Mouse (Mus musculus) spleen, adult 18-20 months (tissue): Measurements from ENCODE around the gene Prelid3b.

Experiments used
- DNase-seq, 2 experiments: peaks; one replicate each; pipeline ENCODE4 v3.0.0; 2022; ENCODE audit warnings: mixed read lengths in 2 of 2

Prelid3b gene

GRCm38 (mm10) chr2:174463370-174463769, 9.5 kb downstream of the Prelid3b start:
- peak; percentile 14 to 20 for DNase-seq

- DNase-seq, result no peak
Observed at GRCm38 (mm10) chr2:174459365-174459764, 13.5 kb downstream of the Prelid3b start.

GRCm38 (mm10) chr2:174453681-174454080, 19.2 kb downstream of the Prelid3b start:
- no peak for DNase-seq

- DNase-seq, result no peak
Observed at GRCm38 (mm10) chr2:174450353-174450752, 22.5 kb downstream of the Prelid3b start, which contains the start of gene Tubb1. Gene Tubb1, plus strand, starts transcription at chr2:174450695.

- no peak for DNase-seq
Observed at GRCm38 (mm10) chr2:174448405-174448804, 24.5 kb downstream of the Prelid3b start.

- no peak for DNase-seq
Observed at GRCm38 (mm10) chr2:174446905-174447304, 26.0 kb downstream of the Prelid3b start.

- no peak for DNase-seq
Observed at GRCm38 (mm10) chr2:174446492-174446891, 26.4 kb downstream of the Prelid3b start.

- DNase-seq, result no peak
Observed at GRCm38 (mm10) chr2:174445018-174445417, 27.9 kb downstream of the Prelid3b start.

- no peak for DNase-seq
Observed at GRCm38 (mm10) chr2:174444359-174444758, 28.5 kb downstream of the Prelid3b start.

GRCm38 (mm10) chr2:174443046-174443445, 29.8 kb downstream of the Prelid3b start:
- DNase-seq, result no peak

GRCm38 (mm10) chr2:174442460-174442859, 30.4 kb downstream of the Prelid3b start:
- DNase-seq, result no peak

- DNase-seq, result no peak
Observed at GRCm38 (mm10) chr2:174441898-174442297, 31.0 kb downstream of the Prelid3b start.

GRCm38 (mm10) chr2:174439961-174440360, 32.9 kb downstream of the Prelid3b start:
- no peak for DNase-seq

- no peak for DNase-seq
Observed at GRCm38 (mm10) chr2:174439450-174439838, 33.4 kb downstream of the Prelid3b start.

GRCm38 (mm10) chr2:174438737-174439449, 34.0 kb downstream of the Prelid3b start, which contains the start of gene Ctsz:
Gene Ctsz, minus strand, starts transcription at chr2:174439039.
- DNase-seq, result peak; percentile 70 to 86

- no peak for DNase-seq
Observed at GRCm38 (mm10) chr2:174438181-174438580, 34.7 kb downstream of the Prelid3b start.

GRCm38 (mm10) chr2:174437697-174437982, 35.2 kb downstream of the Prelid3b start:
- DNase-seq, result peak; percentile 60 to 62

- DNase-seq, result peak; percentile 23 to 33
Observed at GRCm38 (mm10) chr2:174436916-174437696, 35.8 kb downstream of the Prelid3b start.

GRCm38 (mm10) chr2:174436076-174436701, 36.7 kb downstream of the Prelid3b start:
- DNase-seq, result peak; percentile 68 to 70

- DNase-seq, result no peak
Observed at GRCm38 (mm10) chr2:174434943-174435342, 37.9 kb downstream of the Prelid3b start.

- DNase-seq, result no peak
Observed at GRCm38 (mm10) chr2:174428996-174429591, 43.8 kb downstream of the Prelid3b start.

GRCm38 (mm10) chr2:174428076-174428835, 44.6 kb downstream of the Prelid3b start:
- DNase-seq, result no peak
